Mouse (Mus musculus) lung, postnatal 10 days (tissue): Measurements from ENCODE around the gene Trmt44.
"Not testable (repeated sequence)": the region's sequence is repeated elsewhere in the genome, so short reads cannot be mapped to it uniquely, and the experiment has no call there.

Experiments
- DNase-seq: peaks from one replicate; pipeline ENCODE4 v3.0.0; 2021

Trmt44 gene

DNA sequence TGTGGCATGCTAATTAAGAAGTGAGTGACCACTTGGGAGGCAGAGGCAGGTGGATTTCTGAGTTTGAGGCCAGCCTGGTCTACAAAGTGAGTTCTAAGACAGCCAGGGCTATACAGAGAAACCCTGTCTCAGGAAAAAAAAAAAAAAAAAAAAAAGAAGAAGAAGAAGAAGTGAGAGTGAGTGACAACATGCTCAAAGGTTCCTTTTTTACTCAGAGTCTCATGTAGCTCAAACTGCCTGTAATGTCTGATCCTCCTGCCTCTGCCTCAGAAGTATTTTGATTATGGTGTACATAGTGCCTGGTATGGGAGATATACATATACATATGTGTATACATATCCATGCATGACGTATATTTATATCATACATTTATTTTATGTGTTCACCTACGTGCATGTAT, 9.4 kb upstream of the Trmt44 start:
- not testable (repeated sequence) for DNase-seq

DNA sequence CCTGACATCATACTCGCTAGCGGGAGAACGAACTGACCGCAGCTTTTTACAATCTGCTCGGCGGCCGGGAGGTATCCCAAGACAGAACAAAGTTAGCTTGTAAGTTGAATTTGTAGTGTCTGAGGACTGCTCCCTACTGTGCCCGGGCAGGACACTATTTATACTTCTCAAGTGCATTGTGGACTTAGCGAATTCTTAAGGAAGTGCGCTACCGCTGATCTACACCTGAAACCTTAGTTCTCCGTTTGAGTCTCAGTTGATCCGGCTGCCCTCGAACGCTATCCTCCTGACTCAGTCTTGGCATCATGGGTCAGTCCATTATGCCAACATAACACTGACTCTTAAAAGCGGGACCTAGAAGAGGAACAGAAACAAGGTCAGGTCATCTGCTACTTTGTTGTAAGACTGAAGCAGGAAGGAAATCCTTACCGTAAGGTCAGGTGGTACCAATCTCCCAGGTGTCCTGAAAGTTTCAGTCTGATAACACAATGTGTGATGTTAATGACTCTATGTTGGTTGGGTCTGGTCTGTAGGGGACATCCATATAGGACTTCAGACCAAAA, 8.4 kb upstream of the Trmt44 start:
- DNase-seq, result no peak

DNA sequence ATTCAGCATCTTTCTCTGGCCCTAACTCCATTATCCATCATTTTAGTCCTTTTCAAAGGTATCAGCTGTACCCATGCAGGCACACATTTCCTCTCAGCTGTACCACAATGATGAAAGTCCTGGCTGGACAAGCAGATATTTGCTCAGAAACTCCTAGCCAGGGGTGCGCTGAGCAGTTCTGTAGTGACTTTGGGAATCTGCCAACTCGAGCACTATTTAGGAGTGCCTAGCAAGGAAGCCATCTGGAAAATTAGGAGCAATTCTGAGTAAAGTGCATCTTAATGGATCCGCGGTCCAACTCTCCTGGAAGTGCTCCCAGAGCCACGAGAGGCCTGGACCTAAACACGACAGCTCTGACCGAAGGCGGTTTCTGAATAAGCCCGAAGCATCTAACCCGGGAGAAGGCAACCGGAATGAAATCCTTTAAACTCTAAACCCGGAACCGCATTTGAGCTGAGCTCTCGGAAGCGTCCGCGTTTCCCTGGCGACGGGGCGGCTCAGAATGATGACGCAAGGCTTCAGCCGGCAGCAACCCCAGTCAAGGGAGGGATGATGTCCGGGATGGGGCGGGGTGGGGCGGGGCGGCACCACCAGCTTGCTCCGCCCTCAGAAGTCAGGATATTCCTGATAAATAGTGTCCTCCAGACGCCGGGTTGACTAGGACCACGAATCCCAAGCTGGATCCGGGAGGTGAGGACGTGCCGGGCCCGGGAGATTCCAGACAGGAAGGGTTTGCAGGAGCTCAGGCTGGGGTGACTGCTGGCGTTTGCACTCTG, 7.8 kb upstream of the Trmt44 start, which contains the start of gene Acox3:
TSS of gene Acox3 (plus strand) at position 596 of the 776 bp plus-strand sequence.
- DNase-seq, result peak; percentile 98

DNA sequence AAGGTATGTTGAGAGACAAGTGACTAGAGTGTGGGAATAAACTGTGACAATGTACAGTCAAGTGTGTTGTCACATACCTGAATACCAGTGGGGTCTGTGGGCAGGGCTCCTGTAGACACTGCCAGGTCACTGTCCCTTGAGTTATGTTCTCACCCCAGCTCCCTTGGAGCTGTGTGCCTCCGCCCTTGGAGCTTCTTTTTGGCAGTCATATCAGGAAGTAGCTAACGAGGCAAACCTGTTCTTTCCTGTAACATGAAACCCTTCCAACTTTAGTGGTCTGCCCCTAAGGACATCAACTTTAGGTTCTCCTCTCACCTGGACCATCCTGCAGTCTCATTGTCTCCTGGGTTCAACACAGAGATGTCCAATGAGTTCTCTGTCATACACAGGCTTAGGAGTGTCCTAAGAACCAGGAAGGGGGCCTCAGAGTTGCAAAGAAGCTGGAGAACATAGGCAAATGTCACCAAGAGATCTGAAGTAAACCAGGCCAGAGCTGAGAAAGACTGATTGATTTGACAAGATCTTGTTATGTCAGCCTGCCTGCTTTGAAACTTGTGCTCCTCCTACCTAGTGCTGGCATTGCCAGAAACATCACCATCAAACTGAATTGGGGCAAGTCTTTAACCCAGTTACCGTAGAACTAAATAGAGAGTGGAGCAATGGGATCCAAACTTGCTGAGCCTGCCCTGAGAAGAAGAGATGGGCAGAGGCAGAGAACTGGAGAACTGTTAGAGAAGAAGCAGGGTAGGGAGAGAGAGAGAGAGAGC, 5.5 kb upstream of the Trmt44 start:
- DNase-seq, result no peak

DNA sequence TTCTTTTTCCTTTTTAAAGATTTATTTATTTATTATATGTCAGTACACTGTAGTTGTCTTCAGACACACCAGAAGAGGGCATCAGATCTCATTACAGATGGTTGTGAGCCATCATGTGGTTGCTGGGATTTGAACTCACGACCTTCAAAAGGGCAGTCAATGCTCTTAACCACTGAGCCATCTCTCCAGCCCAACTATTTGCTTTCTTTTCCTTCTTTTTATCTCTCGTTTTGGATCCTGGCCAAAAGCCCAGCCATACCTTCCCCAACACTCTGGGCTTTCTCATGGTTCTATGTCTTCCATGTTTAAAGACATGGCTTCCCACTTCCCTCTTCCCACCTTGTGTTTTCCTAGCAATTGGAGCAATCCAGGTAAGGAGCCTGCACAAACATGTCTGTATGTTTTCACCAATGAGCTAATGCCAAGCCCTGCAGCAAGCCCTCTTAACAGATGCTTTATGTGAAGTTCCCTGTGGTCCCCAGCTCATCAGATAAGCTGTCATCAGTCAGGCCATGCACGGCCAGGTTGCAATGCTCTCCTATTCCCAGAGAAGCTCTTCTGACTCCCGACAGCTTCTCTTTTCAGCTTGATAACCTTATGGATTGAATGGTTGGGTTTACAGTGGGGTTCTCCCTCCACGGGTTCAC, 4.5 kb upstream of the Trmt44 start:
- no peak for DNase-seq

DNA sequence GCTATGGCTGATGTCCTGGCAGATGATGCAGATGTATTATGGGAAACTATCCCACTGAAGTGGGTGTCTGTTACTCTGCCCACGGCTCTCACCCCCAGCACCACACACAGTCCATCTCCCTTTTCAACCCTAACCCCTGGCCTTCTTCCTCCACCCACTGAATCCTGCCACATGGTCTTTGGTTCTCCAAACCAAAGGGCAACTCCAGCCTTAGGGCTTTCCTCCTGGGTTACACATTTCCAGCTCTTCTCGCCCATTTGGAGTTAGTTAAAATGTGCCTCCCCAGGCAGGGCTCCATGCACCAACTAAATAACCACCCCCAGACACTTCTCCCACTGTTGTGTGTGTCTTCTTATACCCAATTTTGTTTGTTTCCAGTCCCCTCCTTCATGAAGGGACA, 3.5 kb upstream of the Trmt44 start:
- DNase-seq, result no peak

DNA sequence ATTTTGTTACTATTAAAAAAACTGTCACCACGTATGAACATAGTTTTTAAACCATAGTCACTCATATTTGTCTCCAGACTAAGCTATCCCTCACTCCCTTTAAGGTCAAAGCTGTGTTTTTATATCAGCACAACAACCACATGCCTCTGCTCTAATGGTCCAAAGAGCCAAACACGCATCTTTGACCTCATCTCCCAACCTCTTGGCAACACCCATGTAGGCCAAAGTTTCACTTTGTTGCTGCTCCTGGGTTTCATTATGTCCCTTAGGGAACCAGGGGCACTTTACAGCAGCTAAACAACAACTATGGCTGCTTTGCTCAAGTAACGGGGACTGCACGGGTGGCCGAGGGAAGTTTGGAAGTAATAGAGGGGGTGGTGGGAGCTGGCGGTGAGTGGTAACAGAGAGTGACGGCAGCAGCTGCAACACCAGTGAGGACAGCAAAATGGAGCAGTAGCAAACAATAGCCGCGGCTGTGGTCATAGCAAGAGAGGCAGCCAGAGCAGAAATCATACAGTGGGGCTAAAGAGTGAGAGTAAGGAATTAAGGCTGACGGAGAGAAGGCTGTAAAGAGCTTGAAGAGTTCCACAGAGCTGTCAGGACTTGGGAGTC, 1.6 kb upstream of the Trmt44 start:
- DNase-seq, result no peak

DNA sequence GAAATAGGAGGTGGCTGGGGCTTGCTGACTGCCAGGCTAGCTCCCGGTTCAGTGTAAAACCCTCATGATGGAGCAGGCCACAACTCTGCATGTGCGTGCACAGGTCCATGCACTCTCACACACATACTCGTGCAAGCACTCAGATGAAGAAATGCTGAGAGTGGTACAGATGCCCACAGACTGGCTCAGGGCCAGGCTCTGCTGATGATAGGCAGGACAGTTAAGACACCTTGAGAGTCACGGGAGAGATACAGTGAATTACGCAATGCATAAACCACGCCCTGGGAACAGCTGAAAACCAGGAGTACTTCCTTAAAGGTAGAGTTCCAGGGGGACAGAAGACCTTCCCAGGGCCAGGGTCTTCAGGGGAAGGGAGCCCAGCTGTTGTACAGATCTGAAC, 3.3 kb downstream of the Trmt44 start:
- no peak for DNase-seq

DNA sequence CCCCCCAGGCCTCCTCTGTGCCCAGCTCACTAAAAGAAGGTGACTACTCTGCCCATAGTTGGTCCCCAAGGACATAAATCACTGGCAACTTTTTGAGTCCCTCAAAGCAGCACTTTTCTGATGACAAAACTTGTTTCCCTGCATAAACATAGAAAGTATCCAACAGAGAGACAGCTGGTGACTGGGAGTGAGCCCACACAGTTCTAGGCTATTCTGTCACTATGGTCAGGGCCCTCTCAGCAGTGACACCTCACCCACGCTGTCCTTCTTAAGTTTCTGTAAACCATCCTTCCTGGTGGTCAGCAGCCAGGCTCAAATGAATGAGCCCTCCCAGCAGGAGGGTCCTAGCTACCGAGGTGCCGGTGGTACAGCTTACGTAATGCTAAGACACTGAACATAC, 8.2 kb downstream of the Trmt44 start:
- no peak for DNase-seq

DNA sequence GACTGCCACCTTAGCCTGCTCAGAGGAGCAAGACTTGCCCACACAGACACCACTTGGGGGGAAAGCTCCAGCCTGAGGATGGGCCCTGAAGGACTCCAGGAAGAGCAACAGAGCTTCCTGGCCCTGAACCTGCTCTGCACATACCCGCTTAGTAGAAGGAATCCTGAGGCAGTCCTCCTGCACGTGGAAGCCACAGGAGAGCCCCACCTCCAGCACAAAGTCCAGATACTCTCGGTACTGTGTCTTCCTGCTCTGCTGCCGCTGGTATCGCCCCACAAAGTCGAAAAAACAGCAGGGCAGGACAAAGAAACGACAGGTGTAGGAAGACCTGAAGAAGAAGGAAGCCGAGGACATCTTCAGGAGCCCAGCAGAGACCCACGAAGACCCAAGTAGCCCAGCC, 9.7 kb downstream of the Trmt44 start:
- no peak for DNase-seq

DNA sequence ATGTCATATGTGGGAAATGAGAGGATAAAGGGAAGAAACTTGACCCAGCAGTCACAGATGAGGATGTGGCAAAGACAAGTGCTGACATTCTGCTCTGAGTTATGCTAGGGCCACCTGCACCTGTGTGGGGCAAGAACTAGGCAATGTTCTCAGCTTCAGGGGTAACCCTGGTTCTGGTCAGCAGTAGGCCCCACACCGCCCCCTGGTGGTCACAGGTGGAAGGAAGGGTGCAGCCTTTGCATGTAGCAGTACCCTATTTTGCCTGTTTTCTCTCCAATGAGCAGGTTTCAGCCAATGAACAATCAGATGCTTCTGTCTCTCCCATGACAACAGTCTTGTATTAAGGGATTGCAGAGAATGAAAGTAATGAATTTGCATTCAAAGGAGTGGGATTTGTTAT, 11.4 kb downstream of the Trmt44 start:
- DNase-seq, result peak; percentile 82

DNA sequence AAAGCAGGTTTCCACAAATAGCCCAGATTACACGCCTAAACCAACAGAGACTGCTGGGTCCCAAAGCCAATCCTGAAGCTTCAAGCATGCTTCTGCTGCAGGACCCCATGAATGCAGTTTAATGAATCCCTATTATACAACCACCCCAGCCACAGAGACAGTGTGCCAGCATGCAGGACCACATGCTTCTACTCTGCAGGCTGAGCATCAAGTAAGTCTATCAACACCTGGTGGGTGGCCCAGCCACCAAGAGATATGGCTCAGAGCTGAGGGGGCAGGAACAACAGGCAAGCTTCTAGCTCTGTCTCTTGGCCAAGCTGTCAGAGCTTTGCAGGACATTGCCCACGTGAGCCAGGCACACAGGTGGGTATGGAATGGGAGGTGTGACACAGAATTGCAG, 12.3 kb downstream of the Trmt44 start:
- DNase-seq, result no peak

DNA sequence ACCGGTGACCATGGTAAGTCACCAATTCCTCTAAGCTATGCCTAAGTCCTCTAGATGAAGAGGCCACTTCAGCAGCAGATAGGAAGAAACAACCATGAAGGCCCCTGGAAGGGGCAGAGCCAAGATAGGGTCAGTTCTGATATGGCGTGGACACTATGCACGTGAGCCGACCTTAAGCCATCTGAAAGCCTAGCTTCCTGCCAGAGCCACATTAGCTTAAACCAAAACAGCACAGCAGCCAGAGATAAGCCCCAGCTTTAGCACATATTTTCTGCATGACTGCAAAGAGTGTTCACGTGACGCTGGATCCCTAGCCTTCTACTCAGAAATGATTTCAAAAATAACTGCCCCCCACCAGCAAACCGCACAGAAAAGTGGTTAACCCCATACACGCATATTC, 15.4 kb downstream of the Trmt44 start:
- DNase-seq, result no peak

DNA sequence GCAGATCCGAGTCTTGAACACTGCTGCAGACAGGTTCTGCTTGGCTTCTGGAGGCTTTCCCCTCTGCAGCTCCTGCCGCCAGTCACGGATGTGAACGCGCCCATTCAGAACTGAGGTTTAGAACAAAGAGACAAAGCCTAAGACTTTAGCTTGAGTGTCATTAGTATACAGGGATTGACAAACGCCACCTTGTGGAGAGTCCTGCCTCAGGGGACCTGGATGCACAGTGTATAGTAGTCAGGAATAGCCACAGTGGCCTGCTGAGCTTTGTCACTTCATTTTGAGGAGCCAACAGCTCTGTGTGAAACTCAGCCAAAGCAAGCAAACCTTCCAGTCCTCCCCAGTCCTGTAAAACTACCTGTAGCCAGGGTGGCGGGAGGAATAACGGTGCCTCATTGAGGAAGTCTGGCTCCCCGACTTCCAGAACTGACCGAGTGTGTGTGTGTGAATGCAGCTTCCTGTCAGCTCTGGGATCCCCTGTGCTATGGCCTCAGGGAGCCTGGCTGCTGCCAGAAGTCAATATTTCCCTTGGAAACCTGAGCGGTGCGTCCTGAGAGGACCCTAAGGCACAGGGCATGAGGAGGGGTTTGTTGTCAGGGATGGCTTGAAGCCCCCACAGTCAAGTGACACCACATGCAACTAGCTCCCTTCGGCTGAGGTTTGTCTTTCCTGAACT, 16.8 kb downstream of the Trmt44 start:
- peak; percentile 24 for DNase-seq

DNA sequence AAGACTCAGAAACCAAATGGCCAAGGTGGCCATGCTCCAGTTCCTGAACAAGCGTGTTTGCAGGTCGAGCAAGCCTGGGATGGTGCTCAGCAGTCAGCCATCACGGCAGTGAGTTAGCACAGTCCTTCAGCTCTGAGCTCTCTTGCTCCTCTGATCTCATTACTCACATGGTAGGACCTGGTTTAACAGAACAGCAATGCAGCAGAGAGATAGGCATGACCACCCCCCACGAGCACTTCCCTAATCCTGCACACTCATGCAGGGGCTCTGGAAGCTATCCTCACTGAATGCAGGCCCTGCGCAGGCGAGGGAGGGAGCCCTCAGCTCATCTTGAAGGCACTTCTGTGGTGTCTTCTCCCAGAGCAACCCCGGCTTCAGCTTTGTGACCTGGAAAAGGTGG, 18.5 kb downstream of the Trmt44 start:
- DNase-seq, result no peak

DNA sequence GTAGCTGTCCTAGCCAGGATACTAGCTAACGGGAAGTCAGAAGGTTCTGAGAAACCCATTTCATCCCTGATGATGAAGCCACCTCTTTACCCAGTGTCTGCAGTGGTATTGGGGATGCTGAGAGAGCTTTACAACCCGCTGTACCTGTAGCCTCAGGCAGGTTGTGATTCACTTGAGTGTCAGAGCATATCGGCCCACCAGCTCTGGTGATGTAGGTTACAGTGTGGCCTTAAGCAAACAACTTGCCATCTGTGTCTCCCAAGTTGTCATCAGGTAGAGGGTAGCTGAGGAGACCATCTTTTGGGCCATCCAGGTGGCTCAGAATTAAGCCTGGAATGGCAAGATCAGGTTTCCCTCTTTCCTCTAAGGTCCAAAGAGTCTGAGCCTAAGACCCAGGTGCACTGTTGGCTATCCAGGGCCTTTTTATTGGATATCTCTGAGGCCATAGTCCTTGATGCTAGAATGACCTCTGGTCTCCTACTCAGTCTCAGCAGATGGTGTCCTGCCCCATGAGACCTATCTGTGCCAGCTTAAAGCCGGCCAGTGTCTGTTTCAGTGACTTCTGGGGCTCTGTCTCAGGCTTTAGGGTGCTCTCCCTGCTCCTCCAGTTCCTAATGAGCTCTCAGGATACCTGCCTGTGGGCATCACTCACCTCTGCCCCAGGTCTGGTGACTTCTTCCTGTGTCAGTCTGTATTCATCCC, 21.9 kb downstream of the Trmt44 start:
- no peak for DNase-seq

DNA sequence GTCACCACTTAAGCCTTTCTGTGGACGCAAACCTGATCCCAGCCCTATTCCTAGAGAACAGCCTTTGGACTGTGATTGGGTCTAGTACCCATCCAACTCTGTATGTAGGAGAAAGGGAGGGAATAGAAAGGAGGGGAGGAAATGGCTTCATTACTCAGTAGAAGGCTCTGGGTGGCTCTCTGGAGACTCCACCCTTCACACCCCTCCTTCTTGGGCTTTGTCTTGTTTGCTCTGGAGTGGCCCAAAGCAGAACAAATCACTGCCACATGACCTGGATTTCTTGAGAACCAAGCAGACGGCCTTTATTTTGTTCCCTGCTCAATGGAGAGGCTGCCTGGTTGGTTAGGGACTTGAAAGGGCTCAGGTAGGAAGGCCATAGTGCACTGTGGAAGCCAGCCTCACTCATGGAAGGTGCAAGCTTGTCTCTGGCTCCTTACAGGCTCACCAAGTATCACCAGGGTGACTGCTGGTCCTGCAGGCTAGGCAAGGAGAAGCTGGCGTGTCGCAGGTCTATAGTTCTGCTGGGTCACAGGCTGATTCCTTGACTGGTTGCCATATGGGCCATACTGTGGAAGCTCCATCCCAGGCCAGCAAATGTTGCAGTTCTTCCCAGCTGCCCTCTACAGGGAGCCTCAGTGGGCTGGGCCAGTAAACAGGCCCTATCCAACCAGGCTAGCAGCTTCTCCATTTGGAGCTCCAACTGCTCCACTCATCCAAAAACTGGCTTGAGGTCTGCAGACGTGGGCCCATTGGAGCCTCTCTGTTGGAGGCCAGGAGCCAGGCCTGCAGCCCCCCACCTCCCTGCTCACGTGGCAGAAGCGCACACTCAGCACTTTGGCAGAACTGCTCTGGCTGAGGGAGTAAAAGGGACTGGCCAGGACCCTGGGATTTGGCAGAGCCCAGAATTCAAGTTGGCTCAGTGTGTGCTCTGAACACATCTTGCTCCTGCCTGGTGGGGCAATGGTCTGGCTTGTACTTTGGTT, 22.7 kb downstream of the Trmt44 start:
- peak; percentile 64 for DNase-seq

DNA sequence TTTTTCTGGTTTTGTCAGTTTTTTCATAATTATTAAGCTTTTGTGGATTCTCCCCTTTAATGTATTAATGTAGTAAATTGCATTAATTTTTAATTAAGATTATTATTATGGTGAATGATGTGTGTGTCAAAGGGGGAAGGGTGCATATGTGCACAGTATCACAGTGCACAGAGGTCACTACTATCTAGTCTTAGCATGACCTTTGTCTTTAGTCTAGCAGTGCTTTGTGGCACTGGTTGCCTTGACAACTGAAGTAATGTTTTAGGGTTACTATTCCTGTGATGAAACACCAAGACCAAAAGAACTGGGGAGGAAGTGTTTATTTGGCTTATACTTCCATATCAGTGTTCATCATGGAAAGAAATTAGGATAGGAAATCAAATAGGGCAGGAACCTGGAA, 28.7 kb downstream of the Trmt44 start:
- DNase-seq, result no peak

DNA sequence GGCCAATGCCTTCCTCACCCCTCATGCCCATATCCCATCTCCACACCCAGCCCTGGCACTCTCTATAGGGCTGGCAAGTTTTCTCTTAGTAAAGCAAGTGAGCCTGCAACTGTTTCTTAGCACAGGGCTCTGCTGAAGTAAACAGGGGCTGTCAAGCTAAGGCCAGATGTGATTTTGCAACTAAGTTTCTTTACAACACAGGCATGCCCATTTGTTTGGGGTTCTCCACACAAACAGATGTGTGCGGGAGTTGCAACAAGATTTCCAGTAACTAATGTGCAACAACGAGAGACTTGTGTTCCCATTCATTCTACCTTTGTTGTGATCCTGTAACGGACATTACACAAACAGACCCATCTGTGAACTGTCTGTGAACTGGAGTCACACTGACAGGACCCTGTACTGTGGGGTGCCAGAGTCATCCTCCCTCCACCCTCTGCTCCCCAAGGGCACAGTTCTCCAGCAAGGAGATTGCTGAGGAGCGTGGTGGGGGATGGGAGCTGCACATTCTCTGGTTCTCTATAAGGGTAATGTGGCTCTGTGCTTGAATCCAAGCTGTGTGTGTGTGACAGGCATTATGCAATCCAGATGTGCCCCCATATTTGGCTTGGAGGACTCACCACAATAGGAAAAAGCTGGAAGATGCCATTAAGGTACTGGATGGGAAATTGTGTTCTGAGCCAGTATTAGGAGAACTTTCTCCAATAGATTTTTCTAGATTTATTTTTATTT, 33.6 kb downstream of the Trmt44 start:
- no peak for DNase-seq

DNA sequence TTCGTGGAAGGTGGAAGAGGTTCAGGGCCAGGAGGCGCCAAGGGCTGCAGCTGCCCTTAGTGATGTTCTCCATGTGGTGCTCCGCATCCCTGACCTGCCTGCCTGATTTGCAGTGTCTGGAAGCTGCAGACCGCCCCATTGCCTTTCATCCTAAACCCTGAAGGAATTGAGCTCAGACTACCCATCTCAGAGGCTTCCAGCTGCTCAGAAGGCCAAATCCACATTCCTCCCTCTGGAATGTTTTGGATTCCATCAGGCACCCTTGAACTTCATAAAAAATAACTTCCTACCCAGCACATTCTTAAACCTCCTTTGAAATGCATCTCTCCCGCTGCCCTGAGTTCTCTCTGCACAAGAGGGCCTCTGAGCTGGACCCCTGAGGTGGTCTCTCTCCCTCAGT, 34.3 kb downstream of the Trmt44 start:
- peak; percentile 29 for DNase-seq
